Mouse (Mus musculus) myocyte (in vitro differentiated cells): ENCODE results near the gene Tmem248.

ENCODE experiments used
- CEBPB ChIP-seq: IDR thresholded peaks from 2 replicates; pipeline ENCODE4 v1.6.1; 2011; ENCODE audit warnings: mild to moderate bottlenecking, moderate library complexity; ENCODE audit not compliant: poor library complexity, insufficient read depth, severe bottlenecking
- MAX ChIP-seq: IDR thresholded peaks from one replicate; pipeline ENCODE4 v1.6.1; 2011; ENCODE audit warnings: low read depth, mild to moderate bottlenecking, control low read depth
- MYOD1 ChIP-seq, 3 experiments: IDR thresholded peaks; one replicate each; pipeline ENCODE4 v1.6.1; 2011; ENCODE audit warnings: control low read depth in 2 of 3, low read depth in 2 of 3, mild to moderate bottlenecking in 2 of 3, moderate library complexity in 1 of 3; ENCODE audit not compliant: insufficient read length in 2 of 3, control insufficient read depth in 1 of 3
- MYOG ChIP-seq, 3 experiments: IDR thresholded peaks; one replicate each; pipeline ENCODE4 v1.6.1; 2011; ENCODE audit warnings: control low read depth in 2 of 3, low read depth in 2 of 3, mild to moderate bottlenecking in 2 of 3; ENCODE audit not compliant: insufficient read length in 2 of 3, control insufficient read depth in 1 of 3, insufficient read depth in 1 of 3
- POLR2A ChIP-seq: IDR thresholded peaks from one replicate; pipeline ENCODE4 v1.6.1; 2011; ENCODE audit warnings: low read depth, mild to moderate bottlenecking, control low read depth, moderate library complexity; ENCODE audit not compliant: insufficient read length
- POLR2AphosphoS2 ChIP-seq: IDR thresholded peaks from one replicate; pipeline ENCODE4 v1.6.1; 2011; ENCODE audit warnings: low read depth, control low read depth; ENCODE audit not compliant: insufficient read length
- TCF12 ChIP-seq: IDR thresholded peaks from one replicate; pipeline ENCODE4 v1.6.1; 2011; ENCODE audit warnings: mild to moderate bottlenecking, control low read depth; ENCODE audit not compliant: poor library complexity, insufficient read depth, severe bottlenecking
- USF1 ChIP-seq: IDR thresholded peaks from one replicate; pipeline ENCODE4 v1.6.1; 2011; ENCODE audit warnings: low read depth, mild to moderate bottlenecking, control low read depth, moderate library complexity

DNA sequence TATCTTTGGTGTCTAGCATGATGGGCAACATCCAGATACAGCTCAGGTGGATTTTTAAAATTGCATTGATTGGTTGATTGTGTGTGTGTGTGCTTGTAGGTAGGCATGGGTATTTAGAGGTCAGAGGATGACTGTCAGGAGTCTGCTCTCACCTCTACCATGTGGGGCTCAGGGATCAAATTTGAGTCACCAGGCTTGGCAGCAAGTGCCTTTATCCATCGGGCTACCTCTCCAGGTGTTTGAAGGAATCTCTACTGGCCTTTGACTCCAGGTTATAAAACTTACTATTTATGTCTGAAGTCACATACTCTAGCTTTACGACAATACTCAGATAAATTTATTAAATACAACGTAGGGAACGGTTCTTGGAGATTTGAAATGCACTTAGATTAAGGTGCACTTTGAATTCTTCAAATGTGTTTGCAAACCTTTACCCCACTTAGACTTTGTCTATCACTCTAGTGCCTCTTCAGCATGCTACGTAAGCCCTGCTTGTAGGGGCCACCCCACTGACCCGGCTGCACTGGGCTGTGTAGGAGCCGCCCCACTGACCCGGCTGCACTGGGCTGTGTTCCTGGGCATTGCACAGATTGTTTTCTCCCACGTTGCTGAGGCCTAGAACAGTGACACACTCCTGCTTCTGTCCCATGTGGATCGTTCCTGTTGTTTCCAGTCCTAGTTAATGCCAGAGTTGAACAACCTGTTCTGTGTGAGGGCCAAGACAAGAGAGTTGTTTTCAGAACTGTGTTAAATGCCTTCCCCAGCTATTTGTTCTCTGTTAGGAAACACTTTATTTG, 16.4 kb upstream of the Tmem248 start:
- TF ChIP-seq USF1 = no peak
- TF ChIP-seq MYOG (IDR thresholded peaks at IDR 0.05; ENCODE audit: control insufficient read depth in 1 of 3, insufficient read depth in 1 of 3, insufficient read length in 2 of 3, low read depth in 2 of 3) = no peak
- TF ChIP-seq POLR2A = no peak
- no peak for TF ChIP-seq MYOD1 (IDR thresholded peaks at IDR 0.05; ENCODE audit: control insufficient read depth in 1 of 3, insufficient read length in 2 of 3, low read depth in 2 of 3)
- TF ChIP-seq TCF12 = no peak
- TF ChIP-seq CEBPB = no peak
- no peak for TF ChIP-seq MAX
- TF ChIP-seq POLR2AphosphoS2 = no peak
